Mouse (Mus musculus) intestine, embryonic 14.5 days (tissue): ENCODE data around the gene Eea1. TPM values are rescaled to one million over a fixed set of nuclear protein-coding genes. Genes with fewer than 3 reads are reported as not detected.
"Not testable (repeated sequence)": the region's sequence is repeated elsewhere in the genome, so short reads cannot be mapped to it uniquely, and the experiment has no call there.

Experiments
- ATAC-seq: fragments of 200-750 bp; cut with Nextera tagmentation; replicated peaks from 2 replicates; pipeline ENCODE4 v1.8.0; 2017; ENCODE audit warnings: low read depth, moderate number of reproducible peaks, moderate TSS enrichment, moderate library complexity; ENCODE audit not compliant: low FRiP score, low TSS enrichment
- DNase-seq: peaks from one replicate; pipeline ENCODE4 v3.0.0-alpha.2; 2018; ENCODE audit warnings: low spot score
- H3K27ac ChIP-seq: fragments of 300-500 bp; sonication (generic); 2 replicates; pipeline ENCODE4 v1.5.1; 2014; ENCODE audit warnings: low read depth, mild to moderate bottlenecking, control low read depth
- H3K27me3 ChIP-seq: fragments of 300-500 bp; sonication (generic); replicated peaks from 2 replicates; pipeline ENCODE4 v1.6.1; 2014; ENCODE audit warnings: low read length, control low read depth; ENCODE audit not compliant: control insufficient read depth, insufficient read depth
- H3K36me3 ChIP-seq: fragments of 300-500 bp; sonication (generic); 2 replicates; pipeline ENCODE4 v1.6.1; 2014; ENCODE audit warnings: low read length, control low read depth; ENCODE audit not compliant: control insufficient read depth, insufficient read depth
- H3K4me1 ChIP-seq: fragments of 300-500 bp; sonication (generic); replicated peaks from 2 replicates; pipeline ENCODE4 v1.6.1; 2014; ENCODE audit warnings: low read length, control low read depth, mixed read lengths; ENCODE audit not compliant: control insufficient read depth, insufficient read depth
- H3K4me2 ChIP-seq: fragments of 300-500 bp; sonication (generic); 2 replicates; pipeline ENCODE4 v1.6.1; 2014; ENCODE audit warnings: low read length
- H3K4me3 ChIP-seq: fragments of 300-500 bp; sonication (generic); 2 replicates; pipeline ENCODE4 v1.5.1; 2014; ENCODE audit warnings: low read depth, low read length, control low read depth, mixed read lengths
- H3K9ac ChIP-seq: fragments of 300-500 bp; sonication (generic); 2 replicates; pipeline ENCODE4 v1.6.1; 2014; ENCODE audit warnings: mild to moderate bottlenecking, low read length
- H3K9me3 ChIP-seq: fragments of 300-500 bp; sonication (generic); 2 replicates; pipeline ENCODE4 v1.6.1; 2016; ENCODE audit warnings: low read length, control low read depth; ENCODE audit not compliant: control insufficient read depth
- WGBS: fragments of 180-500 bp; shearing (Covaris S2); extraction: QIAGEN DNeasy Blood & Tissue Kit; methylation state at CpG from one replicate; pipeline ENCODE4 v1.1.7; 2014; 5-methylcytosine and 5-hydroxymethylcytosine counted together
- polyA plus RNA-seq: library from polyadenylated mRNA; unstranded; fragments of >200 nt; fragmentation: Nextera tagmentation; extraction: Ambion mirVana; gene quantifications from 2 replicates; pipeline ENCODE4 v1.2.1, GENCODE M21; 2014

Gene Eea1
- polyA plus RNA-seq, 1 experiment from 2014 or later, result 22.2 TPM

DNA sequence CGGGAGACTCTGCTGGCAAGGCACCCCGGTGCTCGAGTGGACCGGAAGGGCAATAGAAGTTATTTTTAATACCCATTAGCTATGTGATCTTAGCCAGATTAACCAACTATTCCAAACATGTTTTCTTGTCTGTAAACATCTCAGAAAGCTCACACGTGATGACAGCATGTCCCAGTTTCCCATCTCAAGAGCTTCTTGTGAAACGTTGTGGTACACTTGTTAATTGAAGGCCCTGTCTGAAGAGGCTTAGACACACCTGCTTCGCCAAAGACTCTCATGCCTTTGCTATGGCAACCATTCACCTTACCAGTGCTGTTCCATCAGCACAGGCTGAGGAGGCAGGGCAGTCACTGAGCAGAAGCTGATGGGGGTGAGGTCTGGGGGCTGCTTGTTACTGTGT lies 133.9 kb downstream of the Eea1 start:
- no peak for ATAC-seq
- Histone ChIP-seq H3K9me3 (no peaks in the 10 kb centered on the region), H3K4me3 (no peak overlapping the region), H3K4me2 (no peak overlapping the region), H3K4me1 (no peaks in the 10 kb centered on the region), H3K9ac (no peak overlapping the region), H3K27me3 (no peaks in the 10 kb centered on the region), H3K27ac (no peak overlapping the region), H3K36me3 (no peaks in the 10 kb centered on the region)
- 89% methylated on average over 7 of the region's 7 CpGs for WGBS
- DNase-seq, result no peak

DNA sequence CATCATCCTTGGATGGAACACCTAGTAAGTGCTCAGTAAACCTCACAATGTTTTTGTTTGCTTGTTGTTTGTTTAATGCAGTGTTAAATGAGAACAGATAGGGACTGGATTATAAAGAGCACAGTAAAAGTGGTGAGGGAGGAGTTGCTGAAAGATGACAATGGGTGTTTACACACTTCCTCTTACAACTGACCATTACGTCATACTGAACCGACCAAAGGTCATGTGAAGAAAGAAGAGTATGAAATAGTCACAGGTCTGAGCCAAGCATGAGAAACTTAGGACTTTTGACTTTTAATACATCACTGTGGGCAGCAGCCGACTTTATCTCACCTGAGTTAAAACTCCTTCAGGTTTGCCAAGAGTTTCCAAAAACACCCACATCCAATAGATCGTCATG lies 135.0 kb downstream of the Eea1 start:
- ATAC-seq, result no peak

DNA sequence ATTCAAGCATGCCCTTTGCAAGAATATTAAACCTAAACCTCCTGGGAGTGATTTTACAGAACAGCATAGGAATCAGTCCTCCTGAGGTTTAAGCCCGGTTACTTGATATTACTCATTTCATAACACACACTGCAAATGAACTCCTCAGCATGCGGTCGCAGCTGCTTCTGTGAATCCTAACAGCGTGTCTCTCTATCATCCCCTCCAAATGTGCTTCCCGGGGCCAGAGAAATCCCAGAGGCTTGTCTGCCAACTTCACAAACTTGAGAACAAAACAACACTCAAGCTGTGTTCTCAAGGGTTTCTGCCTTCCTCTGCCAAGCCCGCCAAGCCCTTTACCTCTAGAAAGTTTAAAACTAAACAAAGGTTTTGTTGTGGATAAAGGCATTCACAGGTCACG lies 135.4 kb downstream of the Eea1 start:
- H3K9ac ChIP-seq, result no peak overlapping the region
- ATAC-seq (no peak), DNase-seq (peak; percentile 59)
- no peaks in the 10 kb centered on the region for H3K9me3 ChIP-seq
- WGBS, result 31% methylated on average over 7 of the region's 7 CpGs
- no peak overlapping the region for H3K4me2 ChIP-seq
- H3K27ac ChIP-seq, result no peak overlapping the region
- no peaks in the 10 kb centered on the region for H3K36me3 ChIP-seq
- H3K4me1 ChIP-seq, result no peaks in the 10 kb centered on the region
- no peaks in the 10 kb centered on the region for H3K27me3 ChIP-seq
- no peak overlapping the region for H3K4me3 ChIP-seq

More for the DNA sequence above, 135.0 kb downstream of the Eea1 start:
- Histone ChIP-seq H3K4me3 (no peak overlapping the region), H3K4me2 (no peak overlapping the region), H3K9me3 (no peaks in the 10 kb centered on the region), H3K27me3 (no peaks in the 10 kb centered on the region), H3K27ac (no peak overlapping the region), H3K4me1 (no peaks in the 10 kb centered on the region), H3K9ac (no peak overlapping the region), H3K36me3 (no peaks in the 10 kb centered on the region)
- DNase-seq, result no peak
- WGBS, result 66% methylated on average over 4 of the region's 4 CpGs

DNA sequence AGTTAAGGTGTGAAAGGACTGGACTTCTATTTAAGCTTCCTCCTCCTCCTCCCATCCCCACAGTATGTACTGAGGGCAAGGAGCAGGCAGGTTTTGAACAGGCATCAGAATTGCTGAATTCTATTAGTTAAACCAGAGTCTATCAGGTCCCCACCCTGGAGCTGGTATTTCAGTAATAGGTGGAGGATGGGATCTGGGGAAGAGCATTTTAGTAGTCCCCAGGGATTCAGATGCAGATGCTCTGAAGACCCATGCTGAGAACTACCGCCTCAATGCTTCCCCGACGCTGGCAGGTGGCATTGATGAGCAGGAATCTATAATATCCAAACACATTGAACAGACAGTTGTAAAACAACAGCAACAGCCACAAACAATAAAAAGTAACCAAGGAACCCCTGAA lies 136.0 kb downstream of the Eea1 start:
- ATAC-seq (no peak), DNase-seq (no peak)
- no peak overlapping the region for H3K4me3 ChIP-seq
- H3K36me3 ChIP-seq, result no peaks in the 10 kb centered on the region
- WGBS, result 78% methylated on average over 3 of the region's 3 CpGs
- H3K9me3 ChIP-seq, result no peaks in the 10 kb centered on the region
- H3K9ac ChIP-seq, result no peak overlapping the region
- H3K27me3 ChIP-seq, result no peaks in the 10 kb centered on the region
- H3K4me1 ChIP-seq, result no peaks in the 10 kb centered on the region
- no peak overlapping the region for H3K27ac ChIP-seq
- no peak overlapping the region for H3K4me2 ChIP-seq

DNA sequence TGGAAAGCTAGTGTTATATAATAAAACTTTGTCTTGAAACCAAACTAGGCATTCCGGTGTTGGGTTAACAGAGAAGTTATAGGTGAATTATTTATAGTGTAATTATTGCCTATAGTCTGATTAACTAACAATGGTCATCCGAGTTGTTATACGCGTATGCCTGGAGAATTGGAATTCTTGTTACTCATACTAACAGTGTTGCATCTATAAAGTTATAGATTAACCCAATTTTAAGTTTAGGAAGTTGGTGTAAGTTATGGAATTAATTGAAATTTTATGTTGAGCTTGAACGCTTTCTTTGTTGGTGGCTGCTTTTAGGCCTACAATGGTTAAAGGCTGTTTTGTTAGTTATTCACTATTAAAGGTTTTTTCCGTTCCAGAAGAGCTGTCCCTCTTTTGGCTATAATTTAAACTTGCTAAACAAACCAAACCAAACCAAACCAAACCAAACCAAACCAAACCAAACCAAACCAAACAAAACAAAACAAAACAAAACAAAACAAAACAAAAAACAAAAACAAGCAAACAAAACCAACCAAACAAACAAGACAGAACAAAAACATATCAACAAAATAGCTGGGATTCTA lies 137.1 kb downstream of the Eea1 start:
- H3K36me3 ChIP-seq, DNase-seq, H3K4me2 ChIP-seq, H3K27me3 ChIP-seq, H3K27ac ChIP-seq, H3K9me3 ChIP-seq, H3K4me1 ChIP-seq, H3K9ac ChIP-seq, H3K4me3 ChIP-seq: not testable (repeated sequence)
- ATAC-seq, result peak; percentile 100
- 85% methylated on average over 6 of the region's 6 CpGs for WGBS

DNA sequence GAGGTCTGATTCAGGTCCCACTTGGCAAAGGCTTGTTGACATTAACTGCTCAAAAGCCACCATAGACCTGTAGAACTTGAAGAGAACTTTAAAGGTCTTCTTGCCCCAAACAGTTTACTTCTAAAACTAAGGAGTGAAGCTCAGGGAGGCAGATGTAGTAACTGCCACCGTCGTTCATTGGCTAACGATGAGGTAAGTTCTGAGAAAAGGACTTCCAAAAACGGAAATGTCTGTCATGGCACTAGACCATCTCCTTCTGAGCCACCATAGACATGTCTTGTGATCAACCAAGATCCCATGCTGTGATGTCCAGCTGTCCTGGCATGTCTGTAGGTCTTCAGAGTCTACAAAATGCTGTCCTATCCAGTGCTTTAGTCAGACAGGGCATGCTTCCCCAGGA lies 139.4 kb downstream of the Eea1 start:
- WGBS, result 97% methylated on average over 4 of the region's 4 CpGs
- H3K27me3 ChIP-seq, result no peaks in the 10 kb centered on the region

GRCm38 (mm10) chr10:96080440-96081381 lies 140.3 kb downstream of the Eea1 start:
- WGBS, result 60% methylated on average over 21 of the region's 21 CpGs
- Histone ChIP-seq H3K4me2 (no peak overlapping the region), H3K9me3 (no peaks in the 10 kb centered on the region), H3K9ac (no peak overlapping the region), H3K27me3 (no peaks in the 10 kb centered on the region), H3K36me3 (no peaks in the 10 kb centered on the region), H3K4me1 (no peaks in the 10 kb centered on the region), H3K27ac (no peak overlapping the region), H3K4me3 (no peak overlapping the region)
- DNase-seq (no peak), ATAC-seq (no peak)

More for the DNA sequence above, 139.4 kb downstream of the Eea1 start:
- Histone ChIP-seq H3K4me3 (no peak overlapping the region), H3K4me2 (no peak overlapping the region), H3K9ac (no peak overlapping the region), H3K9me3 (no peaks in the 10 kb centered on the region), H3K4me1 (no peaks in the 10 kb centered on the region), H3K27ac (no peak overlapping the region), H3K36me3 (no peaks in the 10 kb centered on the region)
- no peak for ATAC-seq
- no peak for DNase-seq

DNA sequence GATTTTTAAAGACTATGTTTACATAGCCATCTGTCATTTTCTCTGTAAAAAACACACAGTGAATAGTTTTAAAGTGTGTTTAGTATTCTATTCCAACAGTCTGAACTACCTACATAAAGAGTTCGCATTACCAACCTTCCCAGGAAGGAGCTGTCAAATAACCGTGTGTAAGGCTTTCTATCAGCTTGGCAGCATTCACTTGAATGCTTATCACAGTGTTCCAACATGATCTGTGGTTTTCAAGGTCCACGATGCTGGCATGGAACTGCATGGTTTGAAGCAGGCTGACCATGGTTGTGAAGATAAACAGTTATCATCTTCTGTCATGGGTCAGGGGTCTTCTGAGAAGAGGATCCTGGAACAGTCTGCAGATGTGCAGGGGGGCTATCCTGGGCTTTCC lies 141.8 kb downstream of the Eea1 start:
- Histone ChIP-seq H3K9me3 (no peaks in the 10 kb centered on the region), H3K9ac (no peak overlapping the region), H3K4me3 (no peak overlapping the region), H3K27ac (no peak overlapping the region), H3K4me2 (no peak overlapping the region), H3K36me3 (no peaks in the 10 kb centered on the region), H3K4me1 (no peaks in the 10 kb centered on the region), H3K27me3 (no peaks in the 10 kb centered on the region)
- DNase-seq (no peak), ATAC-seq (no peak)
- WGBS, result 64% methylated on average over 3 of the region's 3 CpGs

DNA sequence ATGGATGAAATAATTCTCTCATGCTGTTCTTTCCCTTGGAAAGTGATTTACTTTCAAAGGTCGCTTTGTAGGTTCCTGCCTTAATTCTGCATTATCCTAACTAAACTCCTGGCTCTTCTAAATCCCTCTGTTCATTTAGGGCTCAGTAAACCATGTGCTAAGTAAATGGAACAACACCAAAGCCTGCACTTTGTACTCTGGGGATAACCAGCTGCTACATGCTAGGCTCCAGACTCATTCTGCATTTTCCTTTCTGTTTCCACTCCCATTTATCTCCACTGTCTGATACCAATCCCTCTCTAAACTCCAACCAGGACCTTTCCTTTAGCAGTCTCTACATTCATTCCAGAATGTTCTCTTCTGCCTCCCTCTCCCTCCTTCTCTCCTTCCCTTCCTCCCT lies 149.3 kb downstream of the Eea1 start:
- Histone ChIP-seq H3K27me3 (no peaks in the 10 kb centered on the region), H3K27ac (no peak overlapping the region), H3K4me2 (no peak overlapping the region), H3K9ac (no peak overlapping the region), H3K36me3 (no peaks in the 10 kb centered on the region), H3K4me3 (no peak overlapping the region), H3K9me3 (no peaks in the 10 kb centered on the region), H3K4me1 (no peaks in the 10 kb centered on the region)
- ATAC-seq (no peak), DNase-seq (no peak)
- 68% methylated on average over 1 of the region's 1 CpGs for WGBS
